Mouse (Mus musculus) lung, postnatal 14 days (tissue): ENCODE measurements around the gene Lrrc8c.
A peak's percentile ranks its signal among the peaks of the same experiment; 100 is the strongest.

Source experiments
- DNase-seq: peaks from one replicate; pipeline ENCODE4 v3.0.0; 2021

Lrrc8c gene

GRCm38 (mm10) chr5:105644195-105644594 lies 125.0 kb downstream of the Lrrc8c start:
- DNase-seq, result no peak

GRCm38 (mm10) chr5:105647094-105647493 lies 127.9 kb downstream of the Lrrc8c start:
- DNase-seq, result no peak

GRCm38 (mm10) chr5:105648648-105649287 lies 129.6 kb downstream of the Lrrc8c start:
- DNase-seq, result peak; percentile 72

GRCm38 (mm10) chr5:105649514-105650001 lies 130.4 kb downstream of the Lrrc8c start:
- peak; percentile 50 for DNase-seq

- no peak for DNase-seq
These were observed 131.7 kb downstream of the Lrrc8c start for GRCm38 (mm10) chr5:105650728-105651479.

GRCm38 (mm10) chr5:105651561-105651991 lies 132.4 kb downstream of the Lrrc8c start:
- DNase-seq, result no peak

DNA sequence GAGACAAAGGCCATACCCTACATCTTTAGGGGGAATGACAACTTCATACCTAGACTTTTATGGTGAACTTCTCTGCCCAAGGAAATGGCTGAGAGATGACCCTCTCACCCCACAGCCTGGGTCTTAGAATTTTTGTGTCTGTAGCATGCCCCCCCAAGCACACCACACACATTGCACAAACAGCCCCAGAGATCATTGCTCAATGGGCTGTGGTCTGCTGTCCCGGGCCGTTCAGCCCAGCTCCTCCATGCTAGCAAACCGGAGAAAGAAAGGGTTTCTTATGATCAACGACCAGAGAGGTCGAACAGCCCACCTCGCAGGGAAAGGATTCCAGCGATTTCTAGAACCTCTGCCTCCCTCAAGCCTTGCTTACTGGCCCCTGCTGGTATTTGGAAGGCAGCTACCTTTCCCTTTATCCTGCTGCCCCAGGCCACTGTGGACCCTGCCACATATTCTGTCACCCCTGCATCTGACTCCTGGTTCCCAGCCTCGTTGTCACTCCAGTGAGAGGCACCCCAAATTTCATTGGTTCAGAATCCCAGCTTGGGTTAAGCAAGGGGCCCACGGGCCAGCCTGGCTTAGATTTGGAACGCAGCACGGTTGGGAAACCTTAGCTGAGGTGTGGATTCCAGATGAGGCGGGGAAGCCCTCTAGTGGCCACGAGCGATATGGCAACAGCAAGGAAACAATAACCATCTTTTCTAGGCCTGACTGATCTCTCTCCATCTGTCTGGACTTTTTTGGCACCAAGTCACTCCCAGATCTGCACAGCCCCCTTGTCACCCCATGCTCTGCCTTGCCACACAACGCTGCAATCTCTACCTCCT lies 135.3 kb downstream of the Lrrc8c start:
- DNase-seq, result peak; percentile 90

GRCm38 (mm10) chr5:105655100-105655734 lies 136.0 kb downstream of the Lrrc8c start:
- DNase-seq, result no peak

DNA sequence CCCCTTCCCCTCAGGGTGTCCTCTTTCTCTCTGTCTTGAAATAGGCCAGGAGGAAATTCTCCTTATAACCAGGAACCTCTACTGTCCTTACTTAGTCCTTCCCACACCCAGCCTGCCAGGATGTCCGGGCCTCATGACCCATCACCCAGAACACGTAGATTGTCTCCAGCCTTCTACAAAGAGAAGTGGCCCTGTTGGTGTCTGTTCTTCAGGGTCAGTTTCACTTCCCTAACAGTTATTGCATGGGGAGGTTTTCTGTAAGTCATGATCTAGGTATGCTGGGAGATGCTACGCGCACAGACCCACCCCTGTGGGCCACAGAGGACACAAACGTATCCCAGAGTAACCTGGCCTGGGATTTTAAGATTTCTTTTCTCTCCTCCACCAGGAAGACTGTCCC lies 142.7 kb downstream of the Lrrc8c start:
- no peak for DNase-seq
